Comparison of ENCODE assay signal across 8 mouse cellular contexts in the genomic region with DNA sequence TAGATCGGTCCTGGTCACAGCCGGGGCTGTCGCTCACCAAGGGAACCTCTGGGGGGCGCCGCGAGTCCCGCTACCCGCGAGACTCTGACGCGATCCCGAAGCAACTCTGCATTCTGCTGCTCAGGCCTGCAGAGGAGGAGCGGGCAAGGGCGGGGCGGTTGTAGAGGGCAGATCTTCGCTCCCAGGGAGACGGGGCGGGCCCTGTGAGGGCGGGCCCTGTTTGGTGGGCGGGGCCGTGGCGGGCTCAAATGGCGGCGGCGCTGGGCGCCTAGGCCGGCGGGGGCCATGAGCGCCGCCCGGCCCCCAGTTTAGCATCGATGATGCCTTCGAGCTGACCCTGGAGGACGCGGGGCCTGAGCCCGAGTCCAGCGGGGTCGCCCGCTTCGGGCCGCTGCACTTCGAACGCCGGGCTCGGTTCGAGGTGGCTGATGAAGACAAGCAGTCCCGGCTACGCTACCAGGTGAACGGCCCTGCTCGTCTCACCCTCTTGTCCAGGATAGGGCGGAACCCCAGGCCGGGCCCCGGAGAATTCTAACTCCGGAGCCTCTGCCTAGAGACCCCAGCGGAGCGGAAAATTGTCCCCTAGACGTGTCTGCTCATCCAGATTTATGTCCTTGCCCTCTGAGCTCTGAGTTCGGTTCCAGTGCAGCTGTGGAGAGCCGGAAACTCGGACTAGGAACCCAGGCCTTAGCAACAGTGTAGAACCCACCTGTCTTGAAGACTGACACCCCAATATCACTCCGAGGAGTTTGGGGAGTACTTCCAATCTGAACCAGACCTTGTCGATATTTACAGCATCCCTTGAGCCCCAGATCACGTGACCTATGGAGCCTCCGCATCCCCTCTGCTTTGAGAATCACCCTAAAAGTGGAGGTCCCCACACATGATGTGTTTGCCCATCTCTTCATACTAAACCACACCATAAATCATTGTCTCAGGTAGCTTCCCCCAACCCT. TPM values are rescaled to one million over a fixed set of nuclear protein-coding genes. Genes with fewer than 3 reads are reported as not detected.
DNase-seq lines count a peak whose midpoint lies in the region; ATAC-seq and TF ChIP-seq lines count a peak whose summit lies in the region.

A gene (minus strand): TSS at position 118 of the 956 bp plus-strand sequence.

- peak within 1 kb of the TSS; percentile 79 for H3K4me2 ChIP-seq in embryonic facial prominence, embryonic 14.5 days (ENCODE audit: low read depth, low read length)
- H3K4me2 ChIP-seq in limb, embryonic 14.5 days (replicated peaks; ENCODE audit: low read depth, low read length, severe bottlenecking), result peak within 1 kb of the TSS; percentile 75
- peak within 1 kb of the TSS; percentile 58 for H3K4me2 ChIP-seq in midbrain, postnatal 0 days (ENCODE audit: low read depth, low read length, poor library complexity, severe bottlenecking)

- peaks cover 31% of the 10 kb centered on the region for H3K36me3 ChIP-seq in embryonic facial prominence, embryonic 14.5 days (ENCODE audit: control insufficient read depth, insufficient read depth, low read length)
- H3K36me3 ChIP-seq in limb, embryonic 14.5 days (ENCODE audit: control insufficient read depth, insufficient read depth, low read length), result peaks cover 39% of the 10 kb centered on the region
- peaks cover 18% of the 10 kb centered on the region for H3K36me3 ChIP-seq in midbrain, postnatal 0 days (ENCODE audit: insufficient read depth, low read length)

- peak within 1 kb of the TSS; percentile 76 for H3K27ac ChIP-seq in embryonic facial prominence, embryonic 14.5 days (replicated peaks; ENCODE audit: low read depth, low read length)
- H3K27ac ChIP-seq in limb, embryonic 14.5 days (replicated peaks; ENCODE audit: low read depth, low read length), result 0 out of 2 replicates have a peak within 1 kb of the TSS, but pooled peaks have one; percentile 40
- peak within 1 kb of the TSS; percentile 75 for H3K27ac ChIP-seq in midbrain, postnatal 0 days (ENCODE audit: low read depth, low read length)

- H3K9ac ChIP-seq in embryonic facial prominence, embryonic 14.5 days (ENCODE audit: low read depth, low read length), result peak within 1 kb of the TSS; percentile 83
- peak within 1 kb of the TSS; percentile 84 for H3K9ac ChIP-seq in limb, embryonic 14.5 days (ENCODE audit: low read depth, low read length, severe bottlenecking)
- peak within 1 kb of the TSS; percentile 86 for H3K9ac ChIP-seq in midbrain, postnatal 0 days (replicated peaks; ENCODE audit: low read length, poor library complexity, severe bottlenecking)

- peak; percentile 99 for DNase-seq in 3T3-L1 (ENCODE audit: low read depth, low spot score)
- DNase-seq in adrenal gland, postnatal 4 days (ENCODE audit: low spot score in 2 of 2), result peak; percentile 88 to 98
- DNase-seq in embryonic facial prominence, embryonic 14.5 days (ENCODE audit: low spot score), result peak; percentile 99
- DNase-seq in heart, adult 8-10 months (ENCODE audit: low spot score), result peak; percentile 97
- DNase-seq in kidney, adult 9 months, result peak; percentile 99
- DNase-seq in limb, embryonic 14.5 days (ENCODE audit: low spot score), result peak; percentile 99
- DNase-seq in midbrain, postnatal 0 days (ENCODE audit: low spot score), result peak; percentile 98
- peak; percentile 98 for DNase-seq in spleen, postnatal 14 days (ENCODE audit: low spot score in 2 of 2)

- peak; percentile 77 for TF ChIP-seq CTCF in midbrain, postnatal 0 days (IDR thresholded peaks at IDR 0.05)

- 2% methylated on average over 30 of the region's 64 CpGs for WGBS in embryonic facial prominence, embryonic 14.5 days
- WGBS in limb, embryonic 14.5 days, result 1% methylated on average over 55 of the region's 64 CpGs
- WGBS in midbrain, postnatal 0 days, result under 1% methylated on average over 62 of the region's 64 CpGs

- H3K4me1 ChIP-seq in embryonic facial prominence, embryonic 14.5 days (ENCODE audit: control insufficient read depth, insufficient read depth, low read length), result peaks cover 8% of the 10 kb centered on the region; the same call in 1 of the 2 replicates
- peaks cover 8% of the 10 kb centered on the region for H3K4me1 ChIP-seq in limb, embryonic 14.5 days (ENCODE audit: control insufficient read depth, insufficient read depth, low read length)
- H3K4me1 ChIP-seq in midbrain, postnatal 0 days (ENCODE audit: insufficient read depth, low read length), result peaks cover 12% of the 10 kb centered on the region; the same call in 1 of the 2 replicates

- TF ChIP-seq POLR2A in limb, embryonic 14.5 days (IDR thresholded peaks at IDR 0.05; ENCODE audit: borderline replicate concordance, extremely low read depth, insufficient read depth, insufficient read length), result peak; percentile 74; the same call in 1 of the 2 replicates

- H3K27me3 ChIP-seq in embryonic facial prominence, embryonic 14.5 days (replicated peaks; ENCODE audit: control insufficient read depth, insufficient read depth, low read length), result no peaks in the 10 kb centered on the region
- no peaks in the 10 kb centered on the region for H3K27me3 ChIP-seq in limb, embryonic 14.5 days (ENCODE audit: control insufficient read depth, insufficient read depth, low read length)
- no peaks in the 10 kb centered on the region for H3K27me3 ChIP-seq in midbrain, postnatal 0 days (ENCODE audit: insufficient read depth, low read length)

- H3K4me3 ChIP-seq in embryonic facial prominence, embryonic 14.5 days (ENCODE audit: low read depth, low read length), result peak within 1 kb of the TSS; percentile 85
- peak within 1 kb of the TSS; percentile 86 for H3K4me3 ChIP-seq in limb, embryonic 14.5 days (replicated peaks; ENCODE audit: low read length)
- H3K4me3 ChIP-seq in midbrain, postnatal 0 days (ENCODE audit: low read depth, low read length), result peak within 1 kb of the TSS; percentile 76

- ATAC-seq in embryonic facial prominence, embryonic 14.5 days (ENCODE audit: low read depth), result peak; percentile 96
- ATAC-seq in limb, embryonic 14.5 days (ENCODE audit: low FRiP score, low read depth), result peak; percentile 93
- peak; percentile 92 for ATAC-seq in midbrain, postnatal 0 days (ENCODE audit: low FRiP score)

- H3K9me3 ChIP-seq in embryonic facial prominence, embryonic 14.5 days (ENCODE audit: control insufficient read depth, low read length), result no peaks in the 10 kb centered on the region
- H3K9me3 ChIP-seq in limb, embryonic 14.5 days (ENCODE audit: control insufficient read depth, low read length), result no peaks in the 10 kb centered on the region
- H3K9me3 ChIP-seq in midbrain, postnatal 0 days (ENCODE audit: low read length), result no peaks in the 10 kb centered on the region

RNA-seq across cellular contexts. Expression of the gene that starts here (rescaled TPM):
- total RNA-seq in adrenal gland, postnatal 4 days (2021), result 10 to 100 TPM; 86.1 to 88.5 TPM
- 81.9 and 88.6 TPM in 2 replicates for polyA plus RNA-seq in embryonic facial prominence, embryonic 14.5 days (2014; fragmentation: Nextera tagmentation; extraction: Ambion mirVana)
- total RNA-seq in heart, adult 8-10 months (2022), result 10 to 100 TPM; 65.9 to 79.6 (median 70.7) TPM
- polyA plus RNA-seq in limb, embryonic 14.5 days (2012; rRNA removed), result 96.0 and 119 TPM in 2 replicates
- 86.4 and 95.7 TPM in 2 replicates for polyA plus RNA-seq in limb, embryonic 14.5 days (2014; fragmentation: Nextera tagmentation; extraction: Ambion mirVana)
- 29.8 and 49.9 TPM in 2 replicates for total RNA-seq in midbrain, postnatal 0 days (2014; rRNA removed)
- polyA plus RNA-seq in midbrain, postnatal 0 days (2015; fragmentation: Nextera tagmentation; extraction: Ambion mirVana), result 87.7 and 97.6 TPM in 2 replicates

Comparison
In these comparisons a context has a peak if more than half of its experiments do, and no peak if none do; other contexts are left out.
1. Peak in every context shown above with its lines: DNase-seq, ATAC-seq, H3K4me3 ChIP-seq and H3K27ac ChIP-seq.